Mouse (Mus musculus) heart, embryonic 15.5 days (tissue): ENCODE data around the gene B4galnt3. TPM values are rescaled to one million over a fixed set of nuclear protein-coding genes. Genes with fewer than 3 reads are reported as not detected.
A peak's percentile ranks its signal among the peaks of the same experiment; 100 is the strongest.

Source experiments
- ATAC-seq: fragments of 200-750 bp; cut with Nextera tagmentation; replicated peaks from 2 replicates; pipeline ENCODE4 v1.8.0; 2017; ENCODE audit warnings: low read depth, moderate TSS enrichment; ENCODE audit not compliant: insufficient number of reproducible peaks, insufficient read depth, low FRiP score
- H3K27ac ChIP-seq: fragments of 300-500 bp; sonication (generic); 2 replicates; pipeline ENCODE4 v1.5.1; 2015; ENCODE audit warnings: mild to moderate bottlenecking, inconsistent platforms
- H3K27me3 ChIP-seq: fragments of 300-500 bp; sonication (generic); 2 replicates; pipeline ENCODE4 v1.6.1; 2015; ENCODE audit warnings: inconsistent platforms
- H3K36me3 ChIP-seq: fragments of 300-500 bp; sonication (generic); 2 replicates; pipeline ENCODE4 v1.6.1; 2015; ENCODE audit warnings: mild to moderate bottlenecking, inconsistent platforms
- H3K4me1 ChIP-seq: fragments of 300-500 bp; sonication (generic); replicated peaks from 2 replicates; pipeline ENCODE4 v1.6.1; 2015; ENCODE audit warnings: inconsistent platforms
- H3K4me2 ChIP-seq: fragments of 300-500 bp; sonication (generic); 2 replicates; pipeline ENCODE4 v1.6.1; 2015; ENCODE audit warnings: inconsistent platforms, mild to moderate bottlenecking, moderate library complexity
- H3K4me3 ChIP-seq: fragments of 300-500 bp; sonication (generic); 2 replicates; pipeline ENCODE4 v1.5.1; 2015; ENCODE audit warnings: mild to moderate bottlenecking, inconsistent platforms
- H3K9ac ChIP-seq: fragments of 300-500 bp; sonication (generic); 2 replicates; pipeline ENCODE4 v1.6.1; 2015; ENCODE audit warnings: mild to moderate bottlenecking, inconsistent platforms
- H3K9me3 ChIP-seq: fragments of 300-500 bp; sonication (generic); replicated peaks from 2 replicates; pipeline ENCODE4 v1.6.1; 2016; ENCODE audit warnings: inconsistent platforms
- WGBS: fragments of 180-500 bp; shearing (Covaris S2); methylation state at CpG from one replicate; pipeline ENCODE4 v1.1.7; 2015; ENCODE audit warnings: mixed read lengths; 5-methylcytosine and 5-hydroxymethylcytosine counted together
- polyA plus RNA-seq: library from polyadenylated mRNA; unstranded; fragments of >200 nt; fragmentation: Nextera tagmentation; extraction: Ambion mirVana; gene quantifications from 2 replicates; pipeline ENCODE4 v1.2.1, GENCODE M21; 2015

Gene B4galnt3
- polyA plus RNA-seq, 1 experiment from 2014 or later: 0.34 TPM

GRCm38 (mm10) chr6:120192211-120192870 lies 102.0 kb downstream of the B4galnt3 start:
- Histone ChIP-seq H3K4me3 (0 out of 2 replicates have a peak overlapping the region, but pooled peaks have one; percentile 8), H3K27me3 (no peaks in the 10 kb centered on the region), H3K36me3 (no peaks in the 10 kb centered on the region), H3K27ac (peak overlapping the region; percentile 20), H3K9me3 (no peaks in the 10 kb centered on the region), H3K4me2 (peak overlapping the region; percentile 23), H3K4me1 (peaks cover 40% of the 10 kb centered on the region), H3K9ac (no peak overlapping the region)
- WGBS: 25% methylated on average over 14 of the region's 15 CpGs
- peak; percentile 54 for ATAC-seq

DNA sequence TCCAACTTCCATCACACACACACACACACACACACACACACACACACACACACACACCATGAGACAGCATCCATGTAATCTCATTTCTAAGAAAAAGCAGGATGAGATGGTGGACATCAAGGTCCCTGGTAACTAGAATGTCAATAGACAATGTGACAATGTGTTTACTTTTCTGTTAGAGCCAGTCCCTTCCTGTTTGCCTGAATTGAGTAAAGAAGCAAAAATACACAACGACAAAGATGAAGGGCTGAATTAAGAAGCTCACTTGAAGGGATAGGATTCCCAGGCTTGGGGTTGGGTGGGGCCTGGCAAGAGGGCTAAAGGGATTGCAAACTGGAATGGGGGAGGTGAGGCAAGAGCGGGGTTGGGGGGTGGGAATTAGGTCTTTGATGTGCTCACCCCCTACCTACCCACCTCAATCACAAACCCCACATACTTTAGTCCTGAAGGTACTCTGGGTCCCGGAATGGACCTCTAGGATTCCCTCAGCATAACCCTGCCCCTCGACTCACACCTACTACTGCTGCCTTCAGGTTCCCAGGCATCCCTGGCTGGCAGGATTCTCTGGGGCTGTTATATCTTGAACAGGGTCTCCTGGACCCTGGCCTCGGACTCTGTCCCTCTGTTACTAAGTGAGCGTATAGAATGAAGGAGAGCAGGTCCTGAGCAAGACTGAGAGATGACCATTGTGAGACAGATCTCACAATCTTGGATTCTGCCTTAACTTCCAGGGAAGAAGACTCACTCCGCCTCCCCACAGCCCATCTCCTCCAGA lies 102.8 kb downstream of the B4galnt3 start:
- H3K27ac ChIP-seq: peak overlapping the region; percentile 20
- H3K4me3 ChIP-seq: no peak overlapping the region
- H3K27me3 ChIP-seq: no peaks in the 10 kb centered on the region
- H3K9me3 ChIP-seq: no peaks in the 10 kb centered on the region
- WGBS: 63% methylated on average over 7 of the region's 7 CpGs
- H3K9ac ChIP-seq: no peak overlapping the region
- H3K4me1 ChIP-seq: peaks cover 44% of the 10 kb centered on the region
- no peaks in the 10 kb centered on the region for H3K36me3 ChIP-seq
- H3K4me2 ChIP-seq: peak overlapping the region; percentile 23
- no peak for ATAC-seq

- Histone ChIP-seq H3K9ac (no peak overlapping the region), H3K27ac (no peak overlapping the region), H3K4me2 (no peak overlapping the region), H3K4me3 (no peak overlapping the region), H3K4me1 (peaks cover 51% of the 10 kb centered on the region), H3K9me3 (no peaks in the 10 kb centered on the region), H3K36me3 (no peaks in the 10 kb centered on the region), H3K27me3 (no peaks in the 10 kb centered on the region)
- no peak for ATAC-seq
- WGBS: 43% methylated on average over 4 of the region's 4 CpGs
Observed at GRCm38 (mm10) chr6:120190912-120191311, 103.4 kb downstream of the B4galnt3 start.

GRCm38 (mm10) chr6:120190365-120190764 lies 104.0 kb downstream of the B4galnt3 start:
- Histone ChIP-seq H3K27me3 (no peaks in the 10 kb centered on the region), H3K4me3 (no peak overlapping the region), H3K9ac (no peak overlapping the region), H3K9me3 (no peaks in the 10 kb centered on the region), H3K36me3 (no peaks in the 10 kb centered on the region), H3K4me2 (no peak overlapping the region), H3K27ac (no peak overlapping the region), H3K4me1 (peaks cover 56% of the 10 kb centered on the region)
- WGBS: 86% methylated on average over 4 of the region's 4 CpGs
- ATAC-seq: no peak

DNA sequence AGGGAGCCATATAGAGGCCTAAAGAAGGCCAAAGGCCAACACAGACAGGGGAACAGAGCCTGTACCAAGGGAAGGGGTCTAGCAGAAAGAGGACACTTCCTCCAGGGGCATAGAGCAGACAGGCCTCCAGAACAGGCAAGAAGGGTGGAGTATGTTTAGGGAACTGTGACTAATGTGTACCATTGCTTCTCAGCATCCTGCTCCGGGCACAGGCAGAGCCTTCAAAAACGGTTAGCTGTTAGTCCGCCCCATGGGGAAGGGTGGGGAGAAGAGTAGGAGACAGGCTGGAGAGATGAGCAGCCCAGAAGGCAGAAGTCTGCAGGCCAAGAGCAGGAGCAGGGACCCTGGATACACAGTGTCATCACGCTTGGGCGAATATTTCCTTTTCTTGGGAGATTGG lies 105.1 kb downstream of the B4galnt3 start:
- no peak overlapping the region for H3K27ac ChIP-seq
- H3K36me3 ChIP-seq: no peaks in the 10 kb centered on the region
- ATAC-seq: no peak
- no peak overlapping the region for H3K4me3 ChIP-seq
- H3K9me3 ChIP-seq: no peaks in the 10 kb centered on the region
- H3K27me3 ChIP-seq: no peaks in the 10 kb centered on the region
- no peak overlapping the region for H3K4me2 ChIP-seq
- WGBS: 93% methylated on average over 5 of the region's 5 CpGs
- no peak overlapping the region for H3K9ac ChIP-seq
- peaks cover 56% of the 10 kb centered on the region for H3K4me1 ChIP-seq

GRCm38 (mm10) chr6:120188376-120189235 lies 105.8 kb downstream of the B4galnt3 start:
- peak overlapping the region; percentile 44 for H3K4me2 ChIP-seq
- H3K27ac ChIP-seq: no peak overlapping the region
- WGBS: 36% methylated on average over 24 of the region's 24 CpGs
- no peak for ATAC-seq
- H3K9me3 ChIP-seq: no peaks in the 10 kb centered on the region
- H3K4me1 ChIP-seq: peaks cover 51% of the 10 kb centered on the region
- H3K27me3 ChIP-seq: no peaks in the 10 kb centered on the region
- no peak overlapping the region for H3K9ac ChIP-seq
- H3K36me3 ChIP-seq: no peaks in the 10 kb centered on the region
- H3K4me3 ChIP-seq: no peak overlapping the region

- Histone ChIP-seq H3K4me1 (peaks cover 47% of the 10 kb centered on the region), H3K9ac (no peak overlapping the region), H3K36me3 (no peaks in the 10 kb centered on the region)
Observed at GRCm38 (mm10) chr6:120187587-120188176, 106.7 kb downstream of the B4galnt3 start.

GRCm38 (mm10) chr6:120186594-120186993 lies 107.8 kb downstream of the B4galnt3 start:
- H3K9me3 ChIP-seq: no peaks in the 10 kb centered on the region
- WGBS: 44% methylated on average over 3 of the region's 3 CpGs

More at GRCm38 (mm10) chr6:120187587-120188176, 106.7 kb downstream of the B4galnt3 start:
- 38% methylated on average over 18 of the region's 18 CpGs for WGBS
- Histone ChIP-seq H3K27ac (no peak overlapping the region), H3K4me3 (peak overlapping the region; percentile 7; the same call in 1 of the 2 replicates), H3K9me3 (no peaks in the 10 kb centered on the region), H3K4me2 (peak overlapping the region; percentile 44), H3K27me3 (no peaks in the 10 kb centered on the region)
- no peak for ATAC-seq

GRCm38 (mm10) chr6:120185756-120186155 lies 108.6 kb downstream of the B4galnt3 start:
- no peak overlapping the region for H3K9ac ChIP-seq
- H3K36me3 ChIP-seq: no peaks in the 10 kb centered on the region
- 58% methylated on average over 7 of the region's 7 CpGs for WGBS
- peaks cover 38% of the 10 kb centered on the region for H3K4me1 ChIP-seq
- no peak overlapping the region for H3K4me3 ChIP-seq
- no peak for ATAC-seq
- no peak overlapping the region for H3K4me2 ChIP-seq
- H3K27me3 ChIP-seq: no peaks in the 10 kb centered on the region
- H3K27ac ChIP-seq: peak overlapping the region; percentile 18; the same call in 1 of the 2 replicates
- no peaks in the 10 kb centered on the region for H3K9me3 ChIP-seq

More at GRCm38 (mm10) chr6:120186594-120186993, 107.8 kb downstream of the B4galnt3 start:
- H3K27ac ChIP-seq: no peak overlapping the region
- H3K4me3 ChIP-seq: no peak overlapping the region
- H3K27me3 ChIP-seq: no peaks in the 10 kb centered on the region
- peaks cover 38% of the 10 kb centered on the region for H3K4me1 ChIP-seq
- ATAC-seq: no peak
- no peak overlapping the region for H3K9ac ChIP-seq
- no peak overlapping the region for H3K4me2 ChIP-seq
- H3K36me3 ChIP-seq: no peaks in the 10 kb centered on the region

GRCm38 (mm10) chr6:120185012-120185730 lies 109.2 kb downstream of the B4galnt3 start:
- H3K9ac ChIP-seq: no peak overlapping the region
- no peak for ATAC-seq
- H3K4me1 ChIP-seq: peaks cover 42% of the 10 kb centered on the region

More at GRCm38 (mm10) chr6:120185012-120185730, 109.2 kb downstream of the B4galnt3 start:
- H3K4me3 ChIP-seq: no peak overlapping the region
- 91% methylated on average over 12 of the region's 12 CpGs for WGBS
- no peaks in the 10 kb centered on the region for H3K36me3 ChIP-seq
- H3K4me2 ChIP-seq: no peak overlapping the region
- H3K9me3 ChIP-seq: no peaks in the 10 kb centered on the region
- peak overlapping the region; percentile 18; the same call in 1 of the 2 replicates for H3K27ac ChIP-seq
- no peaks in the 10 kb centered on the region for H3K27me3 ChIP-seq
